Mouse (Mus musculus) heart, adult 2 months (tissue): ENCODE results near the gene Gm3045. TPM values are rescaled to one million over a fixed set of nuclear protein-coding genes. Genes with fewer than 3 reads are reported as not detected.

Experiments
- DNase-seq, 2 experiments: peaks; one replicate each; pipeline ENCODE4 v3.0.0; 2021
- H3K27ac ChIP-seq: fragments of 200-600 bp; 2 replicates; pipeline ENCODE4 v1.8.1; 2022
- H3K27me3 ChIP-seq: fragments of 200-500 bp; 2 replicates; pipeline ENCODE4 v1.6.1; 2012; ENCODE audit warnings: mild to moderate bottlenecking, low read length, inconsistent platforms, mixed read lengths; ENCODE audit not compliant: control insufficient read depth, insufficient read depth
- H3K36me3 ChIP-seq: fragments of 200-500 bp; 2 replicates; pipeline ENCODE4 v1.6.1; 2012; ENCODE audit warnings: low read length, inconsistent platforms; ENCODE audit not compliant: control insufficient read depth, insufficient read depth
- H3K4me1 ChIP-seq: fragments of 200-500 bp; 2 replicates; pipeline ENCODE4 v1.6.1; 2011; ENCODE audit warnings: low read length; ENCODE audit not compliant: control insufficient read depth, insufficient read depth
- H3K4me3 ChIP-seq: fragments of 200-600 bp; 2 replicates; pipeline ENCODE4 v1.8.1; 2022
- H3K79me2 ChIP-seq: fragments of 200-500 bp; replicated peaks from 2 replicates; pipeline ENCODE4 v1.6.1; 2012; ENCODE audit warnings: mild to moderate bottlenecking, inconsistent platforms, low read length, moderate library complexity, mixed read lengths; ENCODE audit not compliant: control insufficient read depth, insufficient read depth
- H3K9ac ChIP-seq: fragments of 200-500 bp; 2 replicates; pipeline ENCODE4 v1.6.1; 2012; ENCODE audit warnings: low read depth, mild to moderate bottlenecking, control low read depth, inconsistent platforms, low read length, mixed read lengths
- CTCF ChIP-seq: fragments of 200-600 bp; IDR thresholded peaks from 2 replicates; pipeline ENCODE4 v1.8.1; 2022; ENCODE audit warnings: antibody characterized with exemption, mild to moderate bottlenecking, moderate library complexity
- EP300 ChIP-seq: fragments of 200-500 bp; IDR thresholded peaks from 2 replicates; pipeline ENCODE4 v1.6.1; 2011; ENCODE audit warnings: low read depth, low read length, control low read depth; ENCODE audit not compliant: insufficient read depth
- POLR2A ChIP-seq: fragments of 200-500 bp; IDR thresholded peaks from 2 replicates; pipeline ENCODE4 v1.6.1; 2011; ENCODE audit warnings: mild to moderate bottlenecking, low read depth, low read length, control low read depth; ENCODE audit not compliant: insufficient read depth
- WGBS: fragments of 180-500 bp; shearing (Covaris S2); methylation state at CpG from one replicate; pipeline ENCODE4 v1.1.7; 2018; 5-methylcytosine and 5-hydroxymethylcytosine counted together
- intact Hi-C: fragments of 180-260 bp; cut with DNase I; formaldehyde crosslinking; loops from one replicate; pipeline ENCODE4 v1.15.1; 2025
- polyA plus RNA-seq: library from polyadenylated mRNA; depleted of rRNA; stranded (reverse); fragments of >200 nt; gene quantifications from 2 replicates; pipeline ENCODE4 v1.2.3, GENCODE M21; 2012; rRNA removed
- total RNA-seq, 2 experiments: library from RNA; stranded (reverse); gene quantifications; 2 replicates each; pipeline ENCODE4 v1.2.3; 2021

The Gm3045 gene
- total and polyA plus RNA-seq, 3 experiments: not detected

- Histone ChIP-seq H3K4me1 (no peaks in the 10 kb centered on the region), H3K27me3 (no peaks in the 10 kb centered on the region; the same call in 1 of the 2 replicates), H3K9ac (no peak within 1 kb of the TSS), H3K27ac (no peak within 1 kb of the TSS), H3K79me2 (no peaks in the 10 kb centered on the region), H3K4me3 (no peak within 1 kb of the TSS), H3K36me3 (no peaks in the 10 kb centered on the region)
- intact Hi-C loops: no loop called here
- 67% methylated on average over 3 of the region's 3 CpGs for WGBS
- no peak for DNase-seq
- TF ChIP-seq POLR2A: no peak
- TF ChIP-seq CTCF: no peak
- TF ChIP-seq EP300: no peak
Observed at GRCm38 (mm10) chr13:56482146-56482545, 55.8 kb downstream of the Gm3045 start, which contains the start of gene Il9. Gene Il9, minus strand, starts transcription at chr13:56482246.

Other genes with a start within 250 kb of the Gm3045 start
- gene Tifab, start 247.7 kb upstream of the Gm3045 start, total RNA-seq: 1 to 10 TPM; 1.1 to 1.2 TPM
- 1.7 and 2.1 TPM in 2 replicates for gene Tifab, start 247.7 kb upstream of the Gm3045 start, polyA plus RNA-seq
- not detected for gene Neurog1, start 174.4 kb upstream of the Gm3045 start, total RNA-seq
- gene Neurog1, start 174.4 kb upstream of the Gm3045 start, polyA plus RNA-seq: not detected in 2 replicates
- gene Cxcl14, start 130.0 kb upstream of the Gm3045 start, total RNA-seq: 1 to 10 TPM; 5.5 to 6.2 TPM
- gene Cxcl14, start 130.0 kb upstream of the Gm3045 start, polyA plus RNA-seq: 15.7 and 22.1 TPM in 2 replicates
- gene Slc25a48, start 11.8 kb downstream of the Gm3045 start, total RNA-seq: under 1 TPM; 0.08 to 0.16 TPM
- gene Slc25a48, start 11.8 kb downstream of the Gm3045 start, polyA plus RNA-seq: 0.23 and 0.27 TPM in 2 replicates
- not detected for gene Il9, start 55.7 kb downstream of the Gm3045 start, total RNA-seq
- gene Il9, start 55.7 kb downstream of the Gm3045 start, polyA plus RNA-seq: not detected in 2 replicates
- gene Fbxl21, start 95.9 kb downstream of the Gm3045 start, total RNA-seq: under 1 TPM; 0.68 to 0.97 TPM
- 0.29 and 0.31 TPM in 2 replicates for gene Fbxl21, start 95.9 kb downstream of the Gm3045 start, polyA plus RNA-seq
- gene Lect2, start 121.9 kb downstream of the Gm3045 start, total RNA-seq: not detected
- not detected in 2 replicates for gene Lect2, start 121.9 kb downstream of the Gm3045 start, polyA plus RNA-seq
- gene Tgfbi, start 182.9 kb downstream of the Gm3045 start, total RNA-seq: 10 to 100 TPM; 19.7 to 20.9 TPM
- gene Tgfbi, start 182.9 kb downstream of the Gm3045 start, polyA plus RNA-seq: 22.1 and 22.2 TPM in 2 replicates